Mouse (Mus musculus) layer of hippocampus, postnatal 14 days (tissue): ENCODE measurements at regions not wholly inside any gene's neighbourhood (a gene's known extent, or its start where the extent isn't known, plus 50 kb on each side); places are given as distances from the start of the nearest gene placed in this dataset.

Source experiments
- DNase-seq, 2 experiments: peaks; one replicate each; pipeline ENCODE4 v3.0.0; 2021 to 2022; ENCODE audit warnings: low spot score in 2 of 2, mixed read lengths in 1 of 2

- DNase-seq, result no peak
These were observed 198.7 kb downstream of the Ipo11 start for GRCm38 (mm10) chr13:106738011-106738410.

GRCm38 (mm10) chr13:106734323-106734722, 202.4 kb downstream of the Ipo11 start:
- no peak for DNase-seq

DNA sequence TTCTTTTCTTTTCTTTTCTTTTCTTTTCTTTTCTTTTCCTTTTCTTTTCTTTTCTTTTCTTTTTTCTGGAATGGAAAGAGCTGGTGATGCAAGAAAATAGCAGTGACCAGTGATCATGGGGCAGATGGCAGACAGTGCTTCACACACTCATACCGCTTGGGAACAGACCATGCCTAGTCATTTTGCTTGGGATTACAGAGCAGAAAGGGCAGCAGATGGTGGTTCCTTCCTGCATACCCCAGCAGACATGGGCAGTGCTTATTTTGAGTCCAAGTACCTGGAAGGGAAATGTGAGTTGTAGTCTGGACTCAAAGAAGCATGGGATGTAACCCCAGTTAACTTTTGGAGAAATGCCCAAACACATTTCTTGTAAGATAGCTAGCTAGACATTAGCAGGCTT, 203.9 kb downstream of the Ipo11 start:
- DNase-seq, result no peak

DNA sequence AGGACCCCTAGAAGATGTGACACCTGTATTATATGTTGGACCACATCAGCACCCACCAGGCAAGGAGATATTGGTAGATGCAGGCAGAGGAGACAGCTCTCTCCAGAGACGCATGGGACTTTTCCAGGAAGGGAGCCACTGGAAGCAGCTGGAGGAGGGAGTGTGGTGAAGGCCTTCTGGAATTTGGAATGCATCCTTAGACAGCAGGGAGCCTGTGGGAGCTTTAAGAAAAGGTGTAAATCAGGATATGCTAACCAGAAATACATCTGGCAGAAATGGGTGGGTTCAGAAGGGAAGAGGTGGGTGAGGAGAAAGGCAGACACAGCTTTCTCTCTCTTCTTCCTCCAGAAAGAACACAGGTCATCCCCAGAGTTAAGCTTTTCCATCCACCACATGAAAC, 213.4 kb downstream of the Ipo11 start:
- DNase-seq, result no peak

DNA sequence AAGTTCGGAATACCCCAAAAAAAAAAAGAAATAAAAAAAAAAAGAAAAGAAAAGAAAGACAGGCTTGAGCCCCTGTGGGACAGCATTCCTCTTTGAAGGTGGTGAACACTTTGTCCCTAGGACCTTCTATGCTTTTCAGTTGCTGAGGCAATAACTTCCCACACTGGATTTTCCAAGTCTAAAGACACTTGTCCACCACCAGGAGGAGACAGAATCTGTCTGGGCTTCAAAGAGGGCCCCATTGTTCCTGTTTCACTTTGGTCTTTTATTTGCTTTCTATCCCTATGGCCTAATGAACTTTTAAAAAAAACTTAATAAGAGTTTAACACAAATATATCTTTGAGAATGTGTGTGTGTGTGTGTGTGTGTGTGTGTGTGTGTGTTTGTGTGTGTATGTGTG, 215.6 kb downstream of the Ipo11 start:
- DNase-seq, result no peak

DNA sequence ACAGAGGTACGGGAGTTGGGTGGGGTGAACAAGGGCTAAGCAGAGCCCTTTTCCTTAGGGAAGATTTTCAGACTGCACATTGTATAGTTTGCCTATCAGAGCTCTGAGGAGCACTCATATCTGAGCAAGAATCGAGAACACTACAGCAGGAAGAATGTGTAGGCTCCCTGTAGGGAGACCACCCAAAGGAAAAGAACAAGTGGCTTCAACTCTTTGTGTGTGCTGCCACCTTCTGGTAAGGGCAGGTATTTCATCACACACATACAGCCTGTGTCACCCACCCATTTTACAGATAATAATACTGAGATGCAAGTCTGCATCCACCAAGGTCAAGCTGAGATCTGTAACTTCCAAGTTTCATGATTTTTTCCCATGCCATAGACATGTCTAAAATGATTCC, 221.0 kb downstream of the Ipo11 start:
- DNase-seq, result peak; percentile 21

DNA sequence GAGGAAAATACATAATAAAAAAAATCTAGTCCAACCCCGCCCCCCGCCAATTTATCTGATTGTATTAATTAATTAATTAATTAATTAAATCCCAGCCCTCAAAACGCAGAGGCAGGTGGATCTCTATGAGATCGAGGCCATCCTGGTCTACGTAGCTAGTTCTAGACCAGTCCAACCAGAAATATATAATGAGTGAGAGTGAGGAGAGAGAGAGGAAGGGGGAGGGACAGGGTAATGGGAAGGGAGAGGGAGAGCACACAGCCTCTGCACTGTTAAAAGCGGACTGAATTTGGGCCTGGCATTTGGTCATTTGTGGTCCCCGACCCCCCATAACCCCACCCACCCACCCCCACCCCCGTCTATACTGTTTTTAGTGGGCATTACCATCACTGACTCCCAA, 221.5 kb downstream of the Ipo11 start:
- DNase-seq, result no peak

GRCm38 (mm10) chr13:106710580-106710979, 226.2 kb downstream of the Ipo11 start:
- DNase-seq, result no peak

DNA sequence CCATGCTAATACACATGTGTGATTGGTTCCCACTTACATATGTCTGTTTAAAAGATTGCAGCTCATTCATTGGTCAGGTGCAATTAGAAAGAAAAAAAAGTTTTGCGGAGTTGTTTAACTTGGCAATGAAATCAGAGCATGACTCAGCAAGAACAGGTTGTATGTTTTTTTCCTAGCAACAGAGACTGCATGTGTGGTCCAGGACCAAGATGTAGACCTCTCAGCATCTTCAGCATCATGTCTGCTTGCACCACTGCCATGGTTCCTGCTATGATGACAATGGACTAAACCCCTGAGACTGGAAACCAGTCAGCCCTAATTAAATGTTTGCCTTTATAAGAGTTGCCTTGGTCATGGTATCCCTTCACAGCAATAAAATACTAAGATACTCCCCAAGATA, 236.4 kb downstream of the Ipo11 start:
- no peak for DNase-seq

- no peak for DNase-seq
These were observed 236.8 kb downstream of the Ipo11 start for GRCm38 (mm10) chr13:106699957-106700356.

- DNase-seq, result no peak
These were observed 244.8 kb downstream of the Ipo11 start for GRCm38 (mm10) chr13:106691787-106692571.

DNA sequence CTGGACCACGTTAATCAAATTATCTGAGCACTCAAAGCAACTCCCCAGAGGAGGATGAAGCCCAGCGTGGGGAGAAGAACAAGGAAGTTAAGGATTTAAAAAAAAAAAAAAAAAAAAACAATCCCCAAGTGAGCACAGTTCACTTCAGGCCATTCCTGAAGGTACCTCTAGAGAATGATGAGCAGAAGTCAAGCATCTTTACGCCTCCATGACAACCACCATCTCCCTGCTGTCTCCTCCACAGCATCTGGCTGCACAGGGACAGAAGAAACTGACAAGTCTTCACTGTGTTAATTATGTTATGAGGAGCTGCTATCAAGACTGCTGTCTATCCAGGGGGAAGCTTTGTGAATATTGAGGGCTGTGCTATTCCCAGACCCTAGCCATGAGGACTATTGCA, 246.6 kb downstream of the Ipo11 start:
- DNase-seq, result peak in 1 of 2 experiments; percentile 46

DNA sequence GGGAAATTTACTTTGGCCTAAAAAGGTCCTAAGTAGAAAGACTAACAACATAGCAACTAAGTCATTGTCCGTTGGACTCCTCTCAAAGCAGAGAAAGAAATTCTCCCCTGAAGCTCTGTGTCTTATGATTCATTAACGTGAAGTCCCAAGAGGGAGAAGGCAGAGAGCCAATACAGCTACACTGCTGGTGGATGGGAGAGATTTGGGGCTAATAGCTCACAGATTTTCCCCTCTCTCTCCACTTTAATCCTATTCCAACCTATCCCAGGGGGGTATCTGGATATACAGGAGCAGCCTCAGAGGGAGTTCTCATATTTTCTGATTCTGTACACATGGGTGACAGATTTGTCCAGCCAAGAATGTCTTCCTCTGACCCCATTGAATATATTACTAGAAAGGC, 247.1 kb downstream of the Ipo11 start:
- DNase-seq, result no peak

DNA sequence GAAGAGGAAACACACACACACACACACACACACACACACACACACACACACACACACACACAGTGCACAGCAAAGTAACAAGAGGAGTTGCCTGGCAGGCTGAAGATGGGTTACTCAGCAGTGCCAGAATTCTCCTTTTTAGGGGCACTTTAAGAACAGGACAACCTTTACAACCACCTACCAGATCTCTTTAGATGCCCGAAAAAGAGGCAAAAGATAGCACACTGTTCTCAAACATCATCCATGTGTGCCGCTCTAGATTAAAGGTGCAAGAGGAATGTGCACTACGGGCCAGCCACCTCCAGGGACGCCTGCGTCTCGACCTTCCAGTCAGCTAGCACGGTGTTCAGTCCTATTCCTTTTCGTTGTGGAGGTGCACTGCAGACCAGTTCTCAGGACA, 247.7 kb downstream of the Ipo11 start:
- DNase-seq, result no peak

DNA sequence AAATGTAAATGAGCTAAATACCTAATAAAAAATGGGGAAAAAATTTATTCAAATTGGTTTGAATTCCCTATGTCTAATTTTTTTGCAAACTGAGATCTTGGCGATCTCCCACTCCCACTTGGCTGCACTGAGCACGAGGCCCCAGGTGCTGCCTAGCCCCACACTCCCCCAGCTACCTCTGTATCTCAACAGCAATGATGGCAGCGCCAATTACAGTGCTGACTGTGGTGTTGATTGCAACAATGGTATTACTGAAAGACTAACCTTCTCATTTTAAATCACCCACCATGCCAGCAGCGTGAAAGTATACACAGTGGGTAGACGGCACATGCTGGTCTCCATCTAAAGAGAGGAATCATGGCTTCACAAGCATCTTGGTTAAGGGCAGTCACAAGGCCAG, 267.1 kb downstream of the Ipo11 start:
- DNase-seq, result no peak

DNA sequence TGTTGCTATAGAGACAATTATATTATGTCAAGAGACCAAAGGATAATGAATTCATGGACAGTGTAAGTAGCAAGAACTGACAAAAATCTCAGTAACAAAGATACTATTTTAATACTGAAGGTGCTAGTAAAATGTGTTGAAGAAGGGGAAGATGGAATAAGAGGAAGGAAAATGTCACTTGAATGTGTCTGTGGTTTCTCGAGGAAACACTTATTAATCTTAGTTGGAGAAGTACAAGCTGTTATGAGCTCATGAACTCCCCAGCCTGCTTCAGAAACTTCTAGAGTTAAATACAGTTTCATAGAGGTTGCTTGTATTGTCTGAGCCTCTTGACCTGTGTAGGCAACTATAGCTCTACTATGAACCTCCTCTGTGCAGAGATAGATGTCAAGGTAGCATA, 274.6 kb downstream of the Ipo11 start:
- DNase-seq, result no peak

GRCm38 (mm10) chr13:106649363-106649762, 287.4 kb downstream of the Ipo11 start:
- no peak for DNase-seq

- no peak for DNase-seq
These were observed 293.3 kb downstream of the Ipo11 start for GRCm38 (mm10) chr13:106643302-106643975.

GRCm38 (mm10) chr13:106638706-106639385, 297.9 kb downstream of the Ipo11 start:
- DNase-seq, result no peak

DNA sequence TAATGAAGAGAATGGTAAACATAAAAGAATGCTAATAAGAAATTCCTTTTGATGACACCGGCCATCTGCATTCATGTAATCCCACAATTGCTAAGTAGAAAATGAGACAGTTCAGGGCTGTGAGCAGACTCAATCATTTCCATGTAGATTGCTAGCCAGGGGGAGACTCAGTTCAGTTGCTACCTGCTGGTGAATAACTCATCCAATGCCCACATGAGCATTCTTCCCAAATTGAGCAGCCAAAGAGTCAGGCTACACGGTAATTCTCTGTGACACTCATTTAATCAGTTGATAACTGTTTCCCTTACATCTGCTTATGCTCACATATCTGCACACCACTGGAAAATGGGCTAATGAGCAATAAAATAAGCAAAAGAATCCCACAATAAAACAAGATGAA, 345.0 kb downstream of the Ipo11 start:
- DNase-seq, result no peak

GRCm38 (mm10) chr13:106567658-106568359, 368.9 kb downstream of the Ipo11 start:
- DNase-seq, result no peak

DNA sequence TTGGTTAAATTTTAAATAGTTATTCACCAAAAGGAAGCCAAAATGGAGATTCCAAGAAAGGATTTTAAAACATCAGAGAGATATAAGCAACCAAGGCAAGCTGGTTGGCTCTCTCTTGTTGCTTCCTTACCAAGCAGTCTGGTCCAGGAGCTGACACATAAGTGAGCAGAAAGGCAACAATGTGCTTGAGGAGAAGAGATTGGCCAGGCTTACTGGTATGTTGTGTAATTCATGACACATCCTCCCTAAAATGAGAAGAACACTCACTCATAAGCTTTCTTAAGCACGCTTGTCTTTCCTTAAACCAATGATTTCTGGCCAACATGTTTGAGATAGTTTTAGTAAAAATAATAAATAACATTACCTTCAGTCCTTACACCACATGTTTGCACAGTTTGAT, 374.2 kb downstream of the Ipo11 start:
- DNase-seq, result no peak
